Mouse (Mus musculus) T-helper 17 cell (primary cell): ENCODE data around the gene Arhgap28.

Experiments used
- in situ Hi-C, 2 experiments: fragments of 300-600 bp; cut with MboI, MseI; formaldehyde crosslinking; loops; 1 replicate in 1 of 2; 2 replicates in 1 of 2; pipeline ENCODE4 v1.15.1; 2025; ENCODE audit warnings: high pct_unique_total_duplicates in 2 of 2

Arhgap28 gene

DNA sequence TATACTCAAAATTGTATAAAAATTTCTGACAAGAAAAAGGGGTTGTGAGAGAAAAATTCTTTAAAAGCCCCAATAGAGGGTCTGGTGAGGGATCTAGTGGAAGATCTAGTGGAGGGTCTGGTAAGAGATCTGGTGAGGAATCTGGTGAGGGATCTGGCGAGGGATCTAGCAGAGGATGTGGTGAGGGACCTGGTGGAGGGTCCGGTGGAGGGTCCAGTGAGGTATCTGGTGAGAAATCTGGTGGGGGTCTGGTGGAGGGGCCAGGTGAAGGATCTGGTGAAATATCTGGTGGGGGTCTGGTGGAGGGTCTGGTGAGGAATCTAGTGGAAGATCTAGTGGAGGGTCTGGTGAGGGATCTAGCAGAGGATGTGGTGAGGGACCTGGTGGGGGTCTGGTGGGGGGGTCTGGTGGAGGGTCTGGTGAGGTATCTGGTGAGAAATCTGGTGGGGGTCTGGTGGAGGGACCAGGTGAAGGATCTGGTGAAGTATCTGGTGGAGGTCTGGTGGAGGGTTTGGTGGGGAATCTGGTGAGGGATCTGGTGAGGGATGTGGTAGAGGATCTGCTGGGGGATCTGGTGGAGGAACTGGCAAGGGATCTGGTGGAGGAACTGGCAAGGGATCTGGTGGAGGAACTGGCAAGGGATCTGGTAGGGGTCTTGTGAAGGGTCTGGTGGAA is 10.4 kb downstream of the Arhgap28 start:
- in situ Hi-C loops = no loop called here

- in situ Hi-C loops = no loop called here
Measured at GRCm38 (mm10) chr17:67989716-67990115, 14.2 kb downstream of the Arhgap28 start.

GRCm38 (mm10) chr17:67988920-67989621 is 14.8 kb downstream of the Arhgap28 start:
- in situ Hi-C loops = no loop called here

- in situ Hi-C loops = no loop called here
Measured at GRCm38 (mm10) chr17:67985532-67985931, 18.4 kb downstream of the Arhgap28 start.

DNA sequence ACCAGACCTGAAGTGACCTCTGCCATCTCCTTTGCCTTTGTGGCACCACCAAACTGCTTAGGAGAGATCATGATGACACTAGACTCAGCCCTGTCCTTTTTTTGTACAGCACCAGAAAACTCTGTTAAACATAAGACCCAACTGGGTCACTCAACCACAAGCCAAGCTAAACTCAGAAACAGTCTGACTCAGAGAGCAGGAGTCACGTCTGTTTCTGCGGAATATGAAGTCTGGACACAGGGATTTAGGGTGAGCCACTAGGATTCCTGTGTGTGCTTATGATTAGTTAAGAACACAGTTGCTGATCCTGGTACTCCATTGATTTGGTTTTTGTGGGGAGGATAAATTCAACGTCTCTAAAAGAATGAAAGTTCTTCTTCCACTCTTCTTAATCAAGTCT is 23.3 kb downstream of the Arhgap28 start:
- in situ Hi-C loops = no loop called here

DNA sequence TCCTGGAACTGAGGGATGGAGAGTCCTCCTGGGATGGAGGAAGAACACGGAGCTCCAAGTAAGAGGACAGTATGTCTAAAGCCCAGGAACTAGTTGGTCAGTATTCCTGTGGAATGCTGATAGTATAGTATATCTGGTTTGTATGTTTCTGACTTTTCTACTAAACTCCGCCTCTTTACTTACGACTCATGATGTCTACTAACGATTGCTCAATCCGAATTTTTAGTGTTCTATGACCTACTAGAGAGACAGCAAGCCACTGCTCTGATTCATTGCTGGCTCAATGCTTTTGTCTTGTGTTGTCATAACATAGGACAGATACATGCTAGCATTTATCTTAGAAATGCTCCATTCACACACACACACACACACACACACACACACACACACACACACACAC is 24.7 kb downstream of the Arhgap28 start:
- in situ Hi-C loops = no loop called here

DNA sequence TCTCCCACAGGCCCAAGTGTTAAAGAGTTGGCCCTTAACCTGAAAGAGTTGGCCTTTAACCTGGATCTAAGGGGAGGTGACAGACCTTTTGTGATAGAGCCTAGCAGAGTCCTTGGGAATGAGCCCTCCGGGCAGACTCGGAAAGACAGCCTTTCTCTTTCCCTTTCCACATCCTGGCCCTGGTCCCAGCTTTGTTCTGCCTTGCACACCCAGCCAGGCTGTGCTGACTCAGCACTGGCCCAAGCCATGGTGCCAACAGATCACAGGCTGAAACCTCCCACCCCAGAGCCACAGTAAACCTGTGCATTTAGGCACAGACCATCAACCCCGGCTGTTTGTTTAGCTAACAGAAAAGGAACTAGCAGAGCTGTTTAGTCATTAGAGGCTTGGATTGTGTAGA is 25.1 kb downstream of the Arhgap28 start:
- in situ Hi-C loops = no loop called here

DNA sequence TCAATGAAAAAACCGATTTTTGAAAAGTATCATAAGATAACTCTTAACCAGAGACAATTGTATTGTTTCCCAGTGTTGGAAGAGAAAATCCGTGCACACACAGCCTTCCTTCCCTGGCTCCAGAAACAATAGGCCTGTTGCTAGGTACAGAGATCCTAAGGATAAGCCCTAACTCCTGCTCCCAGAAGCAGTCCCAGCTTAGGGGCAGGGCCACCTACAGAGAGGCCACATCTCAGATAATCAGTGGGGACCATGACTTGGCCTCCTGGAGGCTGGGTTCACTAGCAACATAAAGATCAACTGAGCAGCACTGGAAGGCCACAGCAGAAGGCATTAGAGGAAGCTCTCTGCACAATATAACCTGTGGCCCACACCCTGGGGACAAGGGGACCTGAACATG is 27.5 kb downstream of the Arhgap28 start:
- in situ Hi-C loops = no loop called here

GRCm38 (mm10) chr17:67976027-67976426 is 27.9 kb downstream of the Arhgap28 start:
- in situ Hi-C loops = no loop called here

DNA sequence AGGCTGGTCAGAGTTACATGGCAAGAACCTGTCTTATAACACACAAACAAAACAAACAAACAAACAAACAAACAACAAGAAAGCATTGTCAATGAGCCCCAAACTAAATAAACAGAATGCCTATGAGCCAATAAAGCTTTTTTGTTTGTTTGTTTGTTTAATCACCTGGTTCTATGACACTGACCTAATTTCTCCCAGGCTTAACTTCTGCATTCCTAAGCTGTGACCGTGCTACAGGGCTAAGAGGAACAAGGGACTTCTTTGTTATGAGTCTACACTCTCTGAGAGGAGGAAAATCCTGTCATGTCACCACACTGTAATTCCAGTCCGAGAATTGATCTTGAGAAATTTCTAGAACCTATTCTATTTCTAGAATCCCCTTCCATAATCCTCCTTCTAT is 29.2 kb downstream of the Arhgap28 start:
- in situ Hi-C loops = no loop called here

- in situ Hi-C loops = no loop called here
Measured at GRCm38 (mm10) chr17:67966853-67967540, 36.9 kb downstream of the Arhgap28 start.

GRCm38 (mm10) chr17:67962858-67963257 is 41.1 kb downstream of the Arhgap28 start:
- in situ Hi-C loops = no loop called here

DNA sequence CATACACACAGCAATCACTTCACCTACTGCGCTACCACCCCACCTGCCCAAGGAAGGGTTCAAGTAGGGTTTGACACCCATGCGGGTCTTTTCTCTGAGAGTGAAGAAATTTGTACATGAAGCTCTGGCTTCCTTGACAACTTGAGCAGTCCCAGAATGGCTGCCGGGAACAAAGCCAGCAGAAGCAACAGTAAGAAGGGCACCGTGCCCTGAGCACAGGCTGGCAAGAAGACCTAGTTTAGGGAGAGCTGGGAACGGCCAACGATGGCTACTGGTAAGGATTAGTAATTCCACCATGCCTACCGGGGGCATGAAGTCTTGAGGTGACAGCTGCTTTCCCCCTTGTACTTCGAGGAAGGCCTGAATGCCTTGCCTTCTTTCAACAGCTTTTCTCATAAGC is 41.9 kb downstream of the Arhgap28 start:
- in situ Hi-C loops = no loop called here

GRCm38 (mm10) chr17:67958909-67959308 is 45.0 kb downstream of the Arhgap28 start:
- in situ Hi-C loops = loop anchor here in 1 of 2 experiments (10.0 kb wide), 1 partner anchor 874 kb away; no protein-coding TSS in a partner anchor

GRCm38 (mm10) chr17:67957603-67958002 is 46.3 kb downstream of the Arhgap28 start:
- in situ Hi-C loops = loop anchor here in 1 of 2 experiments (10.0 kb wide), 1 partner anchor 873 kb away; no protein-coding TSS in a partner anchor

- in situ Hi-C loops = loop anchor here in 1 of 2 experiments (10.0 kb wide), 1 partner anchor 871 kb away; no protein-coding TSS in a partner anchor
Measured at GRCm38 (mm10) chr17:67955876-67956690, 47.8 kb downstream of the Arhgap28 start.

DNA sequence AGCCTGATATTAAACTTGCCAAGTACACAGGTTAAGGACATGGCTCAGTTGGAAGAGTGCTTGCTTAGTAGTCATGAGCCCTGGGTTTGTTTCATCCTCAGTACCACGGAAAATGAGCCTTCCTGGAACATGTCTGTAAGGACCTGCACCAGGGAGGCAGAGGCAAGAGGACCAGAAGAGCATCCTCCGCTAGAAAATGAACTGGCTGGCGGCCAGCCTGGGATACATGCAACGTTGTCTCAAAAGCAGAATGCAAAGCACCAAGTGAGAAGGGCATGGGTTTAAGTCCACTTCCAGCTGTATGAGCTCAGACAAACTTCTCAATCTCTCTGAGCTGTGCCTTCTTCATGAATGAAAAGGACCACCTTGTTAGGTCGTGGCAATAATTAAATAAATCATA is 49.0 kb downstream of the Arhgap28 start:
- in situ Hi-C loops = loop anchor here in 1 of 2 experiments (10.0 kb wide), 1 partner anchor 870 kb away; no protein-coding TSS in a partner anchor

GRCm38 (mm10) chr17:67950523-67951213 is 53.3 kb downstream of the Arhgap28 start:
- in situ Hi-C loops = loop anchor here in 1 of 2 experiments (10.0 kb wide), 1 partner anchor 866 kb away; no protein-coding TSS in a partner anchor

DNA sequence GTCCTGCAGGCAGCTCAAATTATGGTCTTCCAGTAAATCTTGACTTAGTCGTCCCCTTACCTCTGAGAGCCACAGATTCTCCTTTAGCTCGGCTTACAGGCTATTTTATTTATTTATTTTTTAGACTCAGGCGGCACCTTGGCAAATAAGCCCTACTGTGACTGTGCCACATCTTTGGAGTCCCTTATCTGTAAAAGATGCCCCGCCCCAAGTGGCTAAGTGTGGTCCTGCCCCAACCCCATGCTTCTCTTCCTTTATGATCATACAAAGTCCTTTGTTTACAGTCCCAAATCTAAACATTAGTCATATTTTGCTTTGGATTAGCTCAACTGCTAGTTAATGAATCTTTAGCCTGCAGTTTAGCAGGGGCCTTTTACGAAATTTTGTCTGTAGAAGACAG is 55.3 kb downstream of the Arhgap28 start:
- in situ Hi-C loops = no loop called here

DNA sequence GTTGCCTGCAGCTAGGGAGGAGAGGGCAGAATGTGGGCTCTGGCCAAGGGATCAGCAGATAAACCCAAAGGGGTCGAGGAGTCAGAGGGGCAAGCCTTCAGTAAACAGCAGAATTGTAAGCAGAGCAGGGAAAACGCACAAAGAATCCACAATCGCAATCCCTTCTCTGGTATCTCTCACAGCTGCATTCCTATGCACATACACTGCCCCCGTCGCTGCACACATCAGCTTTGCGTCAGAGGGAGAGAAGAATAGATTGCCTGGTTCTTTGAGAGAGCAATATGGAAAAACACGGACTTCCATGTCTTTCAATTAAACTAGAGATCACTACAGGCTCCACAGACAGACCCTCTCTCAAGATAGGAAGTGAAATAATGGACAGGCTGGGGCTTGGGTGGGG is 58.5 kb downstream of the Arhgap28 start:
- in situ Hi-C loops = no loop called here

- in situ Hi-C loops = no loop called here
Measured at GRCm38 (mm10) chr17:67944256-67944655, 59.7 kb downstream of the Arhgap28 start.
